Mouse (Mus musculus) spleen, adult 2 months (tissue): ENCODE measurements around the gene Osbp2. TPM values are rescaled to one million over a fixed set of nuclear protein-coding genes. Genes with fewer than 3 reads are reported as not detected.

ENCODE experiments used
- DNase-seq, 2 experiments: peaks; one replicate each; pipeline versions ENCODE4 v3.0.0 to v3.0.0-alpha.2; 2012 to 2021; ENCODE audit warnings: low spot score in 2 of 2, low read depth in 1 of 2
- H3K27ac ChIP-seq: fragments of 200-500 bp; 2 replicates; pipeline ENCODE4 v1.5.1; 2012; ENCODE audit warnings: low read length, inconsistent platforms; ENCODE audit not compliant: insufficient read depth
- H3K27me3 ChIP-seq: fragments of 200-500 bp; 2 replicates; pipeline ENCODE4 v1.6.1; 2012; ENCODE audit warnings: mild to moderate bottlenecking, moderate library complexity, low read length, inconsistent platforms; ENCODE audit not compliant: control insufficient read depth, insufficient read depth
- H3K36me3 ChIP-seq: fragments of 200-500 bp; 2 replicates; pipeline ENCODE4 v1.6.1; 2012; ENCODE audit warnings: mild to moderate bottlenecking, low read length, inconsistent platforms; ENCODE audit not compliant: control insufficient read depth, insufficient read depth
- H3K4me1 ChIP-seq: fragments of 200-500 bp; 2 replicates; pipeline ENCODE4 v1.6.1; 2011; ENCODE audit warnings: inconsistent platforms; ENCODE audit not compliant: control insufficient read depth, insufficient read depth, insufficient read length
- H3K4me3 ChIP-seq: fragments of 200-500 bp; 2 replicates; pipeline ENCODE4 v1.5.1; 2011; ENCODE audit warnings: mild to moderate bottlenecking, inconsistent platforms; ENCODE audit not compliant: insufficient read depth, insufficient read length; ENCODE audit errors: extremely low read depth
- CTCF ChIP-seq: fragments of 200-500 bp; IDR thresholded peaks from 2 replicates; pipeline ENCODE4 v1.5.1; 2011; ENCODE audit warnings: mild to moderate bottlenecking, inconsistent platforms; ENCODE audit not compliant: insufficient read depth, insufficient read length, insufficient replicate concordance; ENCODE audit errors: extremely low read depth
- POLR2A ChIP-seq: fragments of 200-500 bp; IDR thresholded peaks from 2 replicates; pipeline ENCODE4 v1.6.1; 2011; ENCODE audit warnings: low read depth, low read length, inconsistent platforms
- WGBS: fragments of 180-500 bp; shearing (Covaris S2); methylation state at CpG from one replicate; pipeline ENCODE4 v1.1.7; 2018; 5-methylcytosine and 5-hydroxymethylcytosine counted together
- polyA plus RNA-seq: library from polyadenylated mRNA; depleted of rRNA; stranded (reverse); fragments of >200 nt; gene quantifications from 2 replicates; pipeline ENCODE4 v1.2.3, GENCODE M21; 2012

Gene Osbp2
- polyA plus RNA-seq, 1 experiment = 0.05 TPM

DNA sequence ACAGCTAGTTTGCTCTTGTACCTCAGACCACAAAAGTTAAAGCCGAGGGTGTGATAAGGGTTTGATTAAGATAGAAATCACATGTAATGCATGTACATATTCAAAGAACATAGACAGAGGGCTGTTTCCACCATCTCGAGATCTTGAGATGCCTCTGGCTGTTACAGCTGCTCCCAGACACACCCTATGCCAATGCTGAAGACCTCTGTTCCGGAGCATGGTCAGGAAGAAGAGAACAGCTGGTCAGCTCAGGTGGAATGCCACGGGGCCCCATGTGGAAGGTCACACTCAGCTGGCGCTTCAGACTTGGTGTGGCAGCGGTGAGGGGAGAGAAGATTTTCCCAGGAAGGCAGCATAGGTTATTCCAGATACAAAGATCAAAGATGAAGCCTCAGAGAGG is 41.0 kb upstream of the Osbp2 start:
- Histone ChIP-seq H3K27ac (no peak overlapping the region), H3K27me3 (no peaks in the 10 kb centered on the region), H3K36me3 (no peaks in the 10 kb centered on the region), H3K4me1 (no peaks in the 10 kb centered on the region), H3K4me3 (no peak overlapping the region)
- DNase-seq = no peak
- no peak for TF ChIP-seq POLR2A
- no peak for TF ChIP-seq CTCF
- WGBS = 81% methylated on average over 6 of the region's 6 CpGs

DNA sequence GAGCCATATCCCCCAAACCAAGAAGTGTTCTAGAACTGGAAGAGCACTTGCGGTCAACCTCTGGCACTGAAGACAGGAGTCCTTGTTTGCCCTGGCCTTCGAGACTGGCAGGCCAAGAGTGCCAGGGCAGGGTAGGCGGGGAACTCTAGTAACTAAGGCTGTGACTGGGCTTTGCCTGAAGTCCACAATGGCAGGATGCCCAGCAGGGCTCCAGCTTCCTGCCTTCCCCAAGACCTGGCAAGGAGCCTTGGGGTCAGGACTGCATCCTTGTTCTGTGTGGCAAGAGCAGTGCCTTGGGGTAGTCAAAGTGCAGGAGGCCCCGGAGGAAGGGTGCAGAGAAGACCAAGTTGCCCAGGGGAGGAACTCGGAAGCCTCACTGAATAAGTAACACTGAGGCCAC is 39.3 kb upstream of the Osbp2 start:
- H3K27ac ChIP-seq = no peak overlapping the region
- TF ChIP-seq CTCF (no peak), POLR2A (no peak)
- no peak for DNase-seq
- no peaks in the 10 kb centered on the region for H3K4me1 ChIP-seq
- no peaks in the 10 kb centered on the region for H3K36me3 ChIP-seq
- WGBS = 85% methylated on average over 5 of the region's 5 CpGs
- H3K4me3 ChIP-seq = no peak overlapping the region
- no peaks in the 10 kb centered on the region for H3K27me3 ChIP-seq

DNA sequence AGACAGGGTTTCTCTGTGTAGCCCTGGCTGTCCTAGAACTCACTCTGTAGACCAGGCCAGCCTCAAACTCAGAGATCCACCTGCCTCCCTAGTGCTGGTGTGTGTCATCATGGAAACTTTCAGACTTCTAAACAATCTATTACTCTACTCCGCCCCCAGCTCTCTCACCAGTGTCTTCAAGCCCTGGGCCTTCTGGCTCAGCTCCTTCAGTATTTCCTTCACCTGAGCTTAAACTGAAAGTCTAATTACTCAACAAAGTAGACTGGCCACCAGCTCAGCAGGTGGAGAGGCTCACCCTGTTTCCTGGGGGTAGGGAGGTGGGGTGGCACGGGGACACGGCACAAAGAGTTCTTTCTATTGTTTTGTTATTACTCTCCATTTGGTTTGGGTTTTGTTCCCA is 38.8 kb upstream of the Osbp2 start:
- H3K4me1 ChIP-seq = no peaks in the 10 kb centered on the region
- H3K4me3 ChIP-seq = no peak overlapping the region
- no peaks in the 10 kb centered on the region for H3K36me3 ChIP-seq
- H3K27ac ChIP-seq = no peak overlapping the region
- no peak for TF ChIP-seq POLR2A
- TF ChIP-seq CTCF = no peak
- no peaks in the 10 kb centered on the region for H3K27me3 ChIP-seq
- DNase-seq = no peak
- 87% methylated on average over 3 of the region's 3 CpGs for WGBS

DNA sequence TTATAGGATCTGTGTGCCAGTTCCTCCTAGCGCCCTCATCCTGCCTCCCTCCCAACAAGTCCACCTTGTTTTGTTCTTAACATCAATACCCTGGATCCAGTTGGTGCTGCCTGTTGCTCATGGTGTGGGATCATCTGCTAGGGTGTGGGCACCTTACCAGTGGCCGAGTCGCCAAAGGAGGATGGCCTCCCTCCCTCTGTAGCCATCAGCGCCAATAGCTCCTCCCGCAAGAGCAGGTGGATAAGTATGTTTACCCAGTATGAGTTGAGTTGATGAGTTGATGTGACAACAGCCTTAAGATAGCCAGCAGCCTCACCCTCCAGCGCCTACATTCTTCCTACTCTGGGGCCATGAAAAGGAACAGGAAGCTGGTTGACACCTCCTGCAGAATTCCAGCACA is 36.6 kb upstream of the Osbp2 start:
- WGBS = 92% methylated on average over 6 of the region's 6 CpGs

DNA sequence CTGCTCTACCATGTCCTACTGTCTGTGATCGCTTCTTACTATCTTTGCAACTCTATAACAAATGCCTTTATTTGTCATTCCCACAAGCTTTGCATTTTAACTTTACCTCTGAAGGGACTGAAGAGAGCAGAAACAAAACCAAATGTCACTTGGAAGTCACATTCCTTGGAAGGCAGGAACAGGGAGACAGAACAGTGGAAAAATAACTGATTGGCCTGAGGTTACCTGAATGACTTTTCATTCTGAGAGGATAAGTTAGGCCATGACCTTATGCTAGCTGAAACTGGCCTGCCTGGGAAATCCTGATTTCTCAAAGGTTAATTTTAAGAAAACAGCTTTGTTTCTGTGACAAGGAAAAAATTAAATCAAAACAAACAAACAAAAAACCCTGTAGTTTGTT is 32.2 kb upstream of the Osbp2 start:
- H3K4me3 ChIP-seq = no peak overlapping the region
- no peak for DNase-seq
- no peak for TF ChIP-seq POLR2A
- TF ChIP-seq CTCF = no peak

More for the DNA sequence above, 36.6 kb upstream of the Osbp2 start:
- H3K36me3 ChIP-seq = no peaks in the 10 kb centered on the region
- peaks cover 1% of the 10 kb centered on the region; the same call in 1 of the 2 replicates for H3K4me1 ChIP-seq
- TF ChIP-seq CTCF (no peak), POLR2A (no peak)
- H3K27me3 ChIP-seq = no peaks in the 10 kb centered on the region
- H3K27ac ChIP-seq = no peak overlapping the region
- H3K4me3 ChIP-seq = no peak overlapping the region
- DNase-seq = no peak

DNA sequence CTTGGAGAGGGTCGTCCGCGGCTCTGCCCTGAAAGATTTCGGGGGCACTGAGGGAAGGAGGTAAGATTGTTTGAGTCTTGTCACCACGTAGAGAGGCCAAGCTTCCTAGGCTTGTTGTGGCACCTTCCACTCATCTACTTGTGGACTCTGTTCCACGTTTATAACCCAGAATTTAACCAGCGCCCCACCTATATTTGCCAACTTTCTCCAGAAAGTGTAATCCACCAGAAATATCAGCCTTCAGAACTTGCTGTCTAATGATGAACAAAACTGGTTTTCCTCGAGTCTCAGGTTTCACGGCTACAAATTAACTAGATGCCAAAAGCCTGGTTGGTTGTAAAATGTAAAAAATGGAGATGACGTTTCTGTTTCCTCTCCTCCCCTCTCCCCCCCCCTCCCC is 31.8 kb upstream of the Osbp2 start:
- Histone ChIP-seq H3K4me1 (peaks cover 2% of the 10 kb centered on the region; the same call in 1 of the 2 replicates), H3K27me3 (no peaks in the 10 kb centered on the region), H3K36me3 (no peaks in the 10 kb centered on the region), H3K27ac (no peak overlapping the region), H3K4me3 (peak overlapping the region; percentile 53; the same call in 1 of the 2 replicates)
- TF ChIP-seq POLR2A (no peak), CTCF (no peak)
- WGBS = 4% methylated on average over 10 of the region's 10 CpGs
- peak in 1 of 2 experiments; percentile 11 for DNase-seq

More for the DNA sequence above, 32.2 kb upstream of the Osbp2 start:
- 94% methylated on average over 1 of the region's 1 CpGs for WGBS
- H3K27ac ChIP-seq = no peak overlapping the region
- no peaks in the 10 kb centered on the region for H3K36me3 ChIP-seq
- H3K27me3 ChIP-seq = no peaks in the 10 kb centered on the region
- H3K4me1 ChIP-seq = peaks cover 2% of the 10 kb centered on the region; the same call in 1 of the 2 replicates

DNA sequence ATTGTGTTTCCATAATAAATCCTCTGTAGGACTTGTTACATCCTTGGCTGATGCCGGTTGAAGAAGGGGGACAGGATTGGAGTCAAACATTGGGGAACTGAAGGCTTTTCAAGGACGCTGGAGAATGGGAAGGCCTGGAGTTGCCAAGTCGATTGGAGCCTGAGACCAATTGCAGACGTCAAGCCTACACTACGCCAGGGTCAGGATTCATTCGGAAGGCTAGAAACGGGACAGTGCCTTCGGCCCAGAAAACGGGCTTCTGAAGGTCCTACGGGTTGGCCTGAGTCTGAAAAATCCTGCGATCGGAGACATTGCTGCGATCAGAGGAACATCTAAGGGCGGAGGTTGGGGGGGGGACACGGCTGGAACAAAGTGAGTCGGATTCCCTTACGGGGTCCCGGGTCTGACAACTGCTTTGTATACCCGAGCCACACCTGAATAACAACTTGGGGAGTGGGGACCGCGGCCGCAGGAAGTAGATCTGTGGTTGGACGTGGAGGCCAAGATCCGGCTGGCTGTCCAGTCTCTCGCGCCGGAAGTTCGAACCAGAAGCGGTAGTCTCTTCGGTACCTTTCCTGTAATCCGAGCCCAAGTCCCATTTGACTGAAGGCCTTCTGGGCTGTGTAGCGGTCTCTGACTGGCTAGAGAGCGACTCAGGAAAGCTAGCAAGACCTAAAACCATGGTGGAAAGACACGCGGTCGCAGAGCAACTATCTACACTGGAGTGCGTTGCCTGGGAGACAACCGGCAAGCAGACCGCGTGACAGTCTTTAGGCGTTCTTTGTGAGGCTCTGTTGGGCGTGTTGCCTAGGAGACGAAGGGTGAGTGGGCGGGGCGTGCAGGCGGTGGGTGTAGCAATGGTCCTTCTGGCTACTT is 30.9 kb upstream of the Osbp2 start, which contains the start of the genes 4921536K21Rik and Dusp18:
Gene 4921536K21Rik (minus strand): TSS at position 693 of the 876 bp plus-strand sequence.
Gene Dusp18 (plus strand): TSS at position 835 of the 876 bp plus-strand sequence.
- H3K27ac ChIP-seq = no peak within 1 kb of the TSS
- 18% methylated on average over 46 of the region's 46 CpGs for WGBS
- peaks cover 2% of the 10 kb centered on the region; the same call in 1 of the 2 replicates for H3K4me1 ChIP-seq
- H3K36me3 ChIP-seq = no peaks in the 10 kb centered on the region
- H3K27me3 ChIP-seq = no peaks in the 10 kb centered on the region
- peak; percentile 80 to 87 for DNase-seq
- H3K4me3 ChIP-seq = peak within 1 kb of the TSS; percentile 53
- no peak for TF ChIP-seq CTCF
- no peak for TF ChIP-seq POLR2A
